Mouse (Mus musculus) liver, postnatal 0 days (tissue): ENCODE data around the gene Phf19.

Experiments
- CTCF ChIP-seq: sonication (generic); IDR thresholded peaks from 2 replicates; pipeline ENCODE4 v1.5.1; 2016; ENCODE audit warnings: antibody characterized with exemption, low read depth
- EP300 ChIP-seq: IDR thresholded peaks from 2 replicates; pipeline ENCODE4 v1.6.1; 2016; ENCODE audit warnings: antibody characterized with exemption, low read depth, mild to moderate bottlenecking

DNA sequence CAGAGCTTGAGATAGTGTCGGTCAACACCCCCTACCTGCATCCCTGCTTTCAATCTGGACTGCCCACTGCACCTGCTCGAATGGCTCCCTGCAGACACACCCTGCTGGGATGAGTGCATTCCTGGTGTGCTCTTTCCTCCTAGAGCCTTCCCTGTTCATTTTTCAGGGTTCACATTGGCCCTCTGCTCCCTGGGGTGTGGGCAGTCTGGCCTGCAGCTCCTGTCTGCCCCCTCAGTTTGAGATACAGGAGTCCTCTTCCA, 927 bp upstream of the Phf19 start:
- TF ChIP-seq CTCF (no peak), EP300 (no peak)
